Mouse (Mus musculus) midbrain, postnatal 0 days (tissue): Measurements from ENCODE around the gene Platr17. TPM values are rescaled to one million over a fixed set of nuclear protein-coding genes. Genes with fewer than 3 reads are reported as not detected.
A peak's percentile ranks its signal among the peaks of the same experiment; 100 is the strongest.
"Not testable (repeated sequence)": the region's sequence is repeated elsewhere in the genome, so short reads cannot be mapped to it uniquely, and the experiment has no call there.

Source experiments
- ATAC-seq: fragments of 200-750 bp; cut with Nextera tagmentation; 2 replicates; pipeline ENCODE4 v1.8.0; 2017; ENCODE audit warnings: moderate number of reproducible peaks, mild to moderate bottlenecking, moderate TSS enrichment, moderate library complexity; ENCODE audit not compliant: low FRiP score
- DNase-seq: peaks from one replicate; pipeline ENCODE4 v3.0.0-alpha.2; 2015; ENCODE audit warnings: low spot score
- H3K27ac ChIP-seq: fragments of 300-500 bp; sonication (generic); 2 replicates; pipeline ENCODE4 v1.5.1; 2014; ENCODE audit warnings: low read depth, mild to moderate bottlenecking, low read length, mixed read lengths
- H3K27me3 ChIP-seq: fragments of 300-500 bp; sonication (generic); 2 replicates; pipeline ENCODE4 v1.6.1; 2014; ENCODE audit warnings: low read length, control low read depth, mixed read lengths; ENCODE audit not compliant: insufficient read depth
- H3K36me3 ChIP-seq: fragments of 300-500 bp; sonication (generic); 2 replicates; pipeline ENCODE4 v1.6.1; 2014; ENCODE audit warnings: low read length, control low read depth, mixed read lengths; ENCODE audit not compliant: insufficient read depth
- H3K4me1 ChIP-seq: fragments of 300-500 bp; sonication (generic); 2 replicates; pipeline ENCODE4 v1.6.1; 2014; ENCODE audit warnings: mild to moderate bottlenecking, control low read depth, antibody characterized with exemption, low read length, mixed read lengths; ENCODE audit not compliant: insufficient read depth
- H3K4me2 ChIP-seq: fragments of 300-500 bp; sonication (generic); 2 replicates; pipeline ENCODE4 v1.6.1; 2014; ENCODE audit warnings: low read depth, mild to moderate bottlenecking, low read length, mixed read lengths; ENCODE audit not compliant: poor library complexity, severe bottlenecking
- H3K4me3 ChIP-seq: fragments of 300-500 bp; sonication (generic); 2 replicates; pipeline ENCODE4 v1.5.1; 2014; ENCODE audit warnings: low read depth, mild to moderate bottlenecking, low read length, moderate library complexity
- H3K9ac ChIP-seq: fragments of 300-500 bp; sonication (generic); replicated peaks from 2 replicates; pipeline ENCODE4 v1.6.1; 2014; ENCODE audit warnings: mild to moderate bottlenecking, low read length, moderate library complexity, mixed read lengths; ENCODE audit not compliant: poor library complexity, severe bottlenecking
- H3K9me3 ChIP-seq: fragments of 300-500 bp; sonication (generic); 2 replicates; pipeline ENCODE4 v1.6.1; 2016; ENCODE audit warnings: low read length, control low read depth
- CTCF ChIP-seq: IDR thresholded peaks from 2 replicates; pipeline ENCODE4 v1.5.1; 2016; ENCODE audit warnings: antibody characterized with exemption, mild to moderate bottlenecking
- WGBS: fragments of 180-500 bp; shearing (Covaris S2); extraction: QIAGEN DNeasy Blood & Tissue Kit; methylation state at CpG from one replicate; pipeline ENCODE4 v1.1.7; 2014; 5-methylcytosine and 5-hydroxymethylcytosine counted together
- polyA plus RNA-seq: library from polyadenylated mRNA; unstranded; fragments of >200 nt; fragmentation: Nextera tagmentation; extraction: Ambion mirVana; gene quantifications from 2 replicates; pipeline ENCODE4 v1.2.1, GENCODE M21; 2015
- total RNA-seq: library from RNA; depleted of rRNA; stranded (reverse); fragments of >200 nt; gene quantifications from 2 replicates; pipeline ENCODE4 v1.2.3, GENCODE M21; 2014

The Platr17 gene
- total and polyA plus RNA-seq, 2 experiments from 2014 or later = 0.22 to 1.5 TPM

DNA sequence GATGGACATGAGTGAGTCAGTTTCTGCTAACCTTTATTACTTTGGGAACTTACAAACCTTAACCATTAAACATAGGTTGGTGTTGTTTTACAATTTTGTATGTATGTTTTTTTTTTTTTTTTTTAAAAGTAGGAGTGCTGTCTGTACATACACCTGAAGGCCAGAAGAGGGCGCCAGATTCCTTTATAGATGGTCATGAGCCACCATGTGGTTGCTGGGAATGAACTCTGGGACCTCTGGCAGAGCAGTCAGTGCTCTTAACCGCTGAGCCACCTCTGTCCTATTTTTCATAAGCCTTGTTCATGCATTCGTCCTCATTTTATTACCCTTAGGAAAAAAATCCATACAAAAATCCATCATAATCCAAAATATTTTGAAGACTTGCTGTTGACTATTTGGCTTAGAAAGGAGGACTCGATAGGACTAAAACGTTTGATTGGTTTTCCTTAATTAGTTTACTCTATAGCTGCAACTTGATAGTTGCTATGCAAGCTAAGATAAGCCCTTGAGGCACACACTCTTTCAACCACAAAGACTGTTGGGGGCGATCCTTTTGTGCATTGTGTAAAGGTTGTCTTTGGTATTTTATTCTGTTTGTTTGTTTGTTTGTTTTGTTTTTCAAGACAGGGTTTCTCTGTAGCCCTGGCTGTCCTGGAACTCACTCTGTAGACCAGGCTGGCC is 7.7 kb upstream of the Platr17 start:
- Histone ChIP-seq H3K4me3 (no peak overlapping the region), H3K36me3 (no peaks in the 10 kb centered on the region), H3K4me2 (no peak overlapping the region), H3K9ac (no peak overlapping the region), H3K4me1 (no peaks in the 10 kb centered on the region), H3K27me3 (no peaks in the 10 kb centered on the region), H3K27ac (no peak overlapping the region), H3K9me3 (no peaks in the 10 kb centered on the region)
- TF ChIP-seq CTCF = peak; percentile 69
- no peak for ATAC-seq
- peak; percentile 67 for DNase-seq
- WGBS = 46% methylated on average over 6 of the region's 6 CpGs

DNA sequence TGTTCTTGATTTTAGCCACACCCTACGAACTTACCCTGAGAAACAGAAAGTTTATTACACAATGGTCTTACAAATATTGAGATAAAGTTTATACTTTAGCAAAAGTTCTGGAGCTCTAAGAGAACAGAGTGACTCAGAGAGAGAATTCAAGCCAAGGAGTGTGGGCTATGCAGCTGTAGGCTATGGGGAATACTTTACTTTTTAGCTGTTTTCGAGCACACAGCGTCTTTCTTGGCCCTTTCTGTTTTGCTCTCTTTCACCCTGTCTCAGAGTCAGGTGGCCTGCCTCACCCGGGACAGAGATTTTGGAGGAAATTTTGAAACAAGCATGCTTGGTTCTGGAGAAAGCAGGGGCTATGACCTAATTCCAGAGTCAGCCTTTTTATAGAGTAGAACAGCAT is 6.7 kb upstream of the Platr17 start:
- H3K9ac ChIP-seq, H3K4me1 ChIP-seq, DNase-seq, H3K27ac ChIP-seq, H3K4me2 ChIP-seq, H3K27me3 ChIP-seq, H3K36me3 ChIP-seq, H3K4me3 ChIP-seq, H3K9me3 ChIP-seq, ATAC-seq: not testable (repeated sequence)
- WGBS = 85% methylated on average over 4 of the region's 4 CpGs

DNA sequence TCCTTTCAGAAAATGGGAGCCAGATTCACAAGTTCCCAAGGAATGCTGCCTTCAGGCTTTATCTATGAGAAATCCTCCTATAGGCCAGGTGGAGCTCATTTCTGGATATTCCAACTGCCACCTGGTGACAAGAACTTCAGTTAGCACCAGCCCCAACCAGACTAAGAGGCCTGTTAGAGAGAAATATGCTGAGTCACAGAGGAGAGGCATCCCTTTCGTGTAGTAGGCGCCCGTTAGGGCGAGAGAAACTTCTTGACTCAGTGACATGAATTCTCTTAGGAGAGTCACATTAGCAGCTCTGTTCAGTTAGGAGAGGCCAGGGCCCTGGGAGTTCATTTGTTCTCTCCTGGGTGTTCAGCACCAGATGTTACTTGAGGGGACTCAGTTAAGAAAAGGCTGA is 5.3 kb upstream of the Platr17 start:
- Histone ChIP-seq H3K27ac (no peak overlapping the region), H3K4me2 (no peak overlapping the region), H3K4me3 (no peak overlapping the region), H3K27me3 (no peaks in the 10 kb centered on the region), H3K4me1 (no peaks in the 10 kb centered on the region), H3K36me3 (no peaks in the 10 kb centered on the region), H3K9ac (no peak overlapping the region), H3K9me3 (no peaks in the 10 kb centered on the region)
- ATAC-seq (no peak), DNase-seq (no peak)
- TF ChIP-seq CTCF = no peak
- whole genome bisulfite sequencing = 79% methylated on average over 4 of the region's 4 CpGs

DNA sequence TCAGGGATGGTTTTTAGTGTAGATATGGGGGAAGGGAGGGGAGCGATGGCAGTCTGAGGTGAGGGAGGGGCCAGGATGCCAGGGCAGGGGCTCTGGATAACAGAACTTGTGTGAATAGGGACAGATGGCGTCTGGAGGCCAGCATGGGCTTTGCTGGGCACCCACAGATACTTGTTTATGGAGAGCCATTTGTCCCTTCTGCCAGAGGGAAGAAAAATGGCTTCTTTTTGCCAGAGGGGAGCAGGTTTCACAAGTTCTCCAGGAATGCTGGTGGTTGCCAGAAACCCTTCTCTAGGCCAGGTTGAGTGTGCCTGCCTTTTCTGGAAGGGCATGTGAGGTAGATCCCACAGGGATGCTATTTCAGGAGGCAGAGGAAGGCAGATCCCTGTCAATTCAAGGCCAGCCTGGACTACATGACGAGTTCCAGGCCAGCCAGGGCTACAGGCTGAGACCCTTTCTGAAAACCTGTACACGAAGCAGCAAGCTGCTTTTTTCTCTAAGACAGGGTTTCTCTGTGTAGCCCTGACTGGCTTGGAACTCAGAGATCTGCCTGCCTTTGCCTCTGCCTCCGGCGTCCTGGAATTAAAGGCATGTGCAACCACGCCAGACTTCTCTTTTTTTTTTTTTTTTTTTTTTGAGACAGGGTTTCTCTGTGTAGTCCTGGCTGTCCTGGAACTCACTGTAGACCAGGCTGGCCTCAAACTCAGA is 4.5 kb upstream of the Platr17 start:
- no peak for TF ChIP-seq CTCF
- H3K9me3 ChIP-seq = no peaks in the 10 kb centered on the region
- 78% methylated on average over 7 of the region's 7 CpGs for WGBS
- H3K4me2 ChIP-seq = no peak overlapping the region
- no peaks in the 10 kb centered on the region for H3K36me3 ChIP-seq
- H3K4me3 ChIP-seq = no peak overlapping the region
- H3K27ac ChIP-seq = no peak overlapping the region
- DNase-seq (no peak), ATAC-seq (no peak)
- H3K27me3 ChIP-seq = no peaks in the 10 kb centered on the region
- no peak overlapping the region for H3K9ac ChIP-seq
- H3K4me1 ChIP-seq = no peaks in the 10 kb centered on the region

DNA sequence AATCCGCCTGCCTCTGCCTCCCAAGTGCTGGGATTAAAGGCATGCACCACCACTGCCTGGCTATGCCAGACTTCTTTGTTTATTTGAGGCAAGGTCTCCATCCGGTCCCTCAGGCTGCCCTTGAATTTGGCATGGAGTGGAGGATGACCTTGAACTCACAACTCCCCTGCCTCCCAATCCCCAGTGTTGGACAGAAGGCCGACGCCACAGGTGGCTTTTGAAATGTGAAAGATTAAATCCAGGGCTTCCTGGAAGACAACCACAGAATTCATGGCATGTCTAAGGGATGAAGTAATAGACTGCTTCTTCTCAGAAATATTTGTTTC is 4.0 kb upstream of the Platr17 start:
- no peak overlapping the region for H3K4me2 ChIP-seq
- no peak overlapping the region for H3K9ac ChIP-seq
- H3K27me3 ChIP-seq = no peaks in the 10 kb centered on the region
- no peaks in the 10 kb centered on the region for H3K9me3 ChIP-seq
- no peak for DNase-seq
- H3K4me3 ChIP-seq = no peak overlapping the region
- TF ChIP-seq CTCF = no peak
- no peak overlapping the region for H3K27ac ChIP-seq
- H3K36me3 ChIP-seq = no peaks in the 10 kb centered on the region
- H3K4me1 ChIP-seq = no peaks in the 10 kb centered on the region
- 90% methylated on average over 4 of the region's 4 CpGs for WGBS
- no peak for ATAC-seq

DNA sequence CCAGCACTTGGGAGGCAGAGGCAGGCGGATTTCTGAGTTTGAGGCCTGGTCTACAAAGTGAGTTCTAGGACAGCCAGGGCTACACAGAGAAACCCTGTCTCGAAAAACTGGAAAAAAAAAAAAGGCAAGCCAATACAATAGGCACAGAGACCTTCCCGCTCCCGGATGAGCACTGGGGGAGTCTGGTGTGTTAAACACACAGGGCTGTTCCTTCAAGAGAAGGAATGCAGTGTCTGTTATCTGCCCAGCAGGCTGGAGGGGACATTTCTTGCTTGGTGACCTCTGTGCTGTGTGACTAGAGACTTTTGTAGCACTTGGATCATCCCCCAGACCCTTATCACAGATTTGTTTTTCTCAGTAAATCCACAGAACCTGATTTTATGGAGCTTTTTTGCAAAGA is 3.3 kb upstream of the Platr17 start:
- ATAC-seq (no peak), DNase-seq (no peak)
- H3K27ac ChIP-seq = no peak overlapping the region
- 72% methylated on average over 4 of the region's 4 CpGs for WGBS
- no peak overlapping the region for H3K4me3 ChIP-seq
- no peaks in the 10 kb centered on the region for H3K9me3 ChIP-seq
- no peak overlapping the region for H3K9ac ChIP-seq
- no peak for TF ChIP-seq CTCF
- no peaks in the 10 kb centered on the region for H3K36me3 ChIP-seq
- H3K4me1 ChIP-seq = no peaks in the 10 kb centered on the region
- no peaks in the 10 kb centered on the region for H3K27me3 ChIP-seq
- H3K4me2 ChIP-seq = no peak overlapping the region
